Mouse (Mus musculus): ENCODE measurements around the gene 2010111I01Rik.

GRCm38 (mm10) chr13:63293647-63294046 lies 329.0 kb downstream of the 2010111I01Rik start:
- TF ChIP-seq CTCF (IDR thresholded peaks at IDR 0.05; ENCODE audit: control insufficient read depth, insufficient read depth, insufficient replicate concordance, low read depth, low read length) (no peak), POLR2A (IDR thresholded peaks at IDR 0.05; ENCODE audit: control insufficient read depth, low read depth, low read length) (no peak)
